Mouse (Mus musculus): ENCODE measurements around the gene Slc39a11.

GRCm38 (mm10) chr11:113212390-113213025, 437.4 kb downstream of the Slc39a11 start:
- TF ChIP-seq POLR2A (IDR thresholded peaks at IDR 0.05; ENCODE audit: borderline replicate concordance, extremely low read depth, low read depth, low read length) (no peak), CTCF (IDR thresholded peaks at IDR 0.05; ENCODE audit: insufficient read depth, low read length) (no peak)
